Mouse (Mus musculus): ENCODE data around the gene Grcc10. TPM values are rescaled to one million over a fixed set of nuclear protein-coding genes. Genes with fewer than 3 reads are reported as not detected.

The Grcc10 gene
- polyA plus RNA-seq, 1 experiment from 2014 or later: 80.2 TPM

- Histone ChIP-seq H3K36me3 (peaks cover 69% of the 10 kb centered on the region), H3K27ac (no peak overlapping the region), H3K9me3 (replicated peaks) (no peaks in the 10 kb centered on the region), H3K4me3 (replicated peaks) (no peak overlapping the region), H3K9ac (0 out of 2 replicates have a peak overlapping the region, but pooled peaks have one; percentile 11), H3K4me1 (replicated peaks) (peaks cover 42% of the 10 kb centered on the region), H3K4me2 (no peak overlapping the region), H3K27me3 (no peaks in the 10 kb centered on the region)
- DNase-seq: no peak
- WGBS (ENCODE audit: insufficient replicate concordance): 84% methylated on average over 10 of the region's 10 CpGs
- ATAC-seq (ENCODE audit: low read depth): no peak
These were observed 32.8 kb downstream of the Grcc10 start for GRCm38 (mm10) chr6:124708289-124708889.

GRCm38 (mm10) chr6:124706061-124706627 lies 35.0 kb downstream of the Grcc10 start:
- no peaks in the 10 kb centered on the region for H3K9me3 ChIP-seq (replicated peaks)
- no peak for ATAC-seq (ENCODE audit: low read depth)
- no peak overlapping the region for H3K27ac ChIP-seq
- H3K4me2 ChIP-seq: no peak overlapping the region
- H3K27me3 ChIP-seq: no peaks in the 10 kb centered on the region
- DNase-seq: no peak
- H3K4me3 ChIP-seq (replicated peaks): no peak overlapping the region
- peaks cover 31% of the 10 kb centered on the region for H3K4me1 ChIP-seq (replicated peaks)
- H3K9ac ChIP-seq: no peak overlapping the region
- WGBS (ENCODE audit: insufficient replicate concordance): 79% methylated on average over 5 of the region's 5 CpGs
- peaks cover 89% of the 10 kb centered on the region for H3K36me3 ChIP-seq

GRCm38 (mm10) chr6:124704417-124704816 lies 36.8 kb downstream of the Grcc10 start:
- WGBS (ENCODE audit: insufficient replicate concordance): 88% methylated on average over 2 of the region's 2 CpGs
- no peak overlapping the region for H3K4me2 ChIP-seq
- H3K27ac ChIP-seq: no peak overlapping the region
- no peaks in the 10 kb centered on the region for H3K9me3 ChIP-seq (replicated peaks)
- H3K9ac ChIP-seq: no peak overlapping the region
- H3K4me3 ChIP-seq (replicated peaks): no peak overlapping the region
- ATAC-seq (ENCODE audit: low read depth) (no peak), DNase-seq (no peak)
- peaks cover 99% of the 10 kb centered on the region for H3K36me3 ChIP-seq
- peaks cover 27% of the 10 kb centered on the region for H3K4me1 ChIP-seq (replicated peaks)
- no peaks in the 10 kb centered on the region for H3K27me3 ChIP-seq

GRCm38 (mm10) chr6:124703789-124704188 lies 37.4 kb downstream of the Grcc10 start:
- no peak for ATAC-seq (ENCODE audit: low read depth)
- Histone ChIP-seq H3K9me3 (replicated peaks) (no peaks in the 10 kb centered on the region), H3K4me2 (no peak overlapping the region), H3K4me1 (replicated peaks) (peaks cover 27% of the 10 kb centered on the region), H3K9ac (no peak overlapping the region), H3K4me3 (replicated peaks) (no peak overlapping the region), H3K27ac (no peak overlapping the region), H3K27me3 (no peaks in the 10 kb centered on the region), H3K36me3 (peaks cover 99% of the 10 kb centered on the region)
- WGBS (ENCODE audit: insufficient replicate concordance): 50% methylated on average over 7 of the region's 7 CpGs
- no peak for DNase-seq

- H3K9ac ChIP-seq: no peak overlapping the region
- WGBS (ENCODE audit: insufficient replicate concordance): 54% methylated on average over 3 of the region's 3 CpGs
- H3K4me1 ChIP-seq (replicated peaks): peaks cover 23% of the 10 kb centered on the region
- no peak overlapping the region for H3K4me3 ChIP-seq (replicated peaks)
- no peak overlapping the region for H3K27ac ChIP-seq
- ATAC-seq (ENCODE audit: low read depth) (peak; percentile 67), DNase-seq (peak; percentile 56)
- H3K4me2 ChIP-seq: no peak overlapping the region
- H3K9me3 ChIP-seq (replicated peaks): no peaks in the 10 kb centered on the region
- peaks cover 99% of the 10 kb centered on the region for H3K36me3 ChIP-seq
- no peaks in the 10 kb centered on the region for H3K27me3 ChIP-seq
These were observed 38.4 kb downstream of the Grcc10 start for GRCm38 (mm10) chr6:124702784-124703103.

GRCm38 (mm10) chr6:124702102-124702783 lies 38.9 kb downstream of the Grcc10 start:
- no peak for DNase-seq
- Histone ChIP-seq H3K27me3 (no peaks in the 10 kb centered on the region), H3K9ac (no peak overlapping the region), H3K9me3 (replicated peaks) (no peaks in the 10 kb centered on the region), H3K27ac (no peak overlapping the region), H3K4me3 (replicated peaks) (no peak overlapping the region), H3K4me2 (no peak overlapping the region), H3K4me1 (replicated peaks) (peaks cover 23% of the 10 kb centered on the region), H3K36me3 (peaks cover 97% of the 10 kb centered on the region)
- WGBS (ENCODE audit: insufficient replicate concordance): 79% methylated on average over 17 of the region's 17 CpGs
- 0 out of 2 replicates have a peak, but pooled peaks have one; percentile 4 for ATAC-seq (ENCODE audit: low read depth)

GRCm38 (mm10) chr6:124701338-124701737 lies 39.8 kb downstream of the Grcc10 start:
- no peaks in the 10 kb centered on the region for H3K27me3 ChIP-seq
- H3K27ac ChIP-seq: no peak overlapping the region
- H3K4me1 ChIP-seq (replicated peaks): peaks cover 23% of the 10 kb centered on the region
- ATAC-seq (ENCODE audit: low read depth): no peak
- H3K9ac ChIP-seq: no peak overlapping the region
- peaks cover 92% of the 10 kb centered on the region for H3K36me3 ChIP-seq
- H3K9me3 ChIP-seq (replicated peaks): no peaks in the 10 kb centered on the region
- 84% methylated on average over 8 of the region's 8 CpGs for WGBS (ENCODE audit: insufficient replicate concordance)
- no peak for DNase-seq
- no peak overlapping the region for H3K4me2 ChIP-seq
- no peak overlapping the region for H3K4me3 ChIP-seq (replicated peaks)

- Histone ChIP-seq H3K36me3 (peaks cover 88% of the 10 kb centered on the region), H3K9me3 (replicated peaks) (no peaks in the 10 kb centered on the region), H3K4me1 (replicated peaks) (peaks cover 23% of the 10 kb centered on the region), H3K4me3 (replicated peaks) (no peak overlapping the region), H3K27ac (peak overlapping the region; percentile 43; the same call in 1 of the 2 replicates), H3K9ac (no peak overlapping the region), H3K27me3 (no peaks in the 10 kb centered on the region), H3K4me2 (no peak overlapping the region)
- ATAC-seq (ENCODE audit: low read depth) (peak; percentile 26; the same call in 1 of the 2 replicates), DNase-seq (no peak)
- 70% methylated on average over 11 of the region's 11 CpGs for WGBS (ENCODE audit: insufficient replicate concordance)
These were observed 41.1 kb downstream of the Grcc10 start for GRCm38 (mm10) chr6:124699962-124700610.

- ATAC-seq (ENCODE audit: low read depth): no peak
- Histone ChIP-seq H3K9me3 (replicated peaks) (no peaks in the 10 kb centered on the region), H3K27me3 (no peaks in the 10 kb centered on the region), H3K4me1 (replicated peaks) (peaks cover 29% of the 10 kb centered on the region), H3K27ac (no peak overlapping the region), H3K9ac (no peak overlapping the region), H3K4me3 (replicated peaks) (no peak overlapping the region), H3K4me2 (no peak overlapping the region), H3K36me3 (peaks cover 81% of the 10 kb centered on the region)
- WGBS (ENCODE audit: insufficient replicate concordance): 88% methylated on average over 4 of the region's 4 CpGs
- DNase-seq: no peak
These were observed 41.8 kb downstream of the Grcc10 start for GRCm38 (mm10) chr6:124699366-124699765.

- H3K27ac ChIP-seq: no peak overlapping the region
- no peak for DNase-seq
- 81% methylated on average over 6 of the region's 6 CpGs for WGBS (ENCODE audit: insufficient replicate concordance)
These were observed 42.4 kb downstream of the Grcc10 start for GRCm38 (mm10) chr6:124698751-124699150.

GRCm38 (mm10) chr6:124696441-124697150 lies 44.6 kb downstream of the Grcc10 start:
- no peak overlapping the region for H3K9ac ChIP-seq
- H3K4me2 ChIP-seq: no peak overlapping the region
- no peak overlapping the region for H3K27ac ChIP-seq
- H3K36me3 ChIP-seq: peaks cover 59% of the 10 kb centered on the region
- H3K27me3 ChIP-seq: no peaks in the 10 kb centered on the region
- DNase-seq: no peak
- no peak for ATAC-seq (ENCODE audit: low read depth)
- H3K4me3 ChIP-seq (replicated peaks): no peak overlapping the region
- 88% methylated on average over 7 of the region's 7 CpGs for WGBS (ENCODE audit: insufficient replicate concordance)
- no peaks in the 10 kb centered on the region for H3K9me3 ChIP-seq (replicated peaks)
- peaks cover 53% of the 10 kb centered on the region for H3K4me1 ChIP-seq (replicated peaks)

More at GRCm38 (mm10) chr6:124698751-124699150, 42.4 kb downstream of the Grcc10 start:
- H3K36me3 ChIP-seq: peaks cover 77% of the 10 kb centered on the region
- H3K4me3 ChIP-seq (replicated peaks): no peak overlapping the region
- H3K4me1 ChIP-seq (replicated peaks): peaks cover 35% of the 10 kb centered on the region
- H3K9me3 ChIP-seq (replicated peaks): no peaks in the 10 kb centered on the region
- H3K9ac ChIP-seq: no peak overlapping the region
- no peak overlapping the region for H3K4me2 ChIP-seq
- H3K27me3 ChIP-seq: no peaks in the 10 kb centered on the region
- no peak for ATAC-seq (ENCODE audit: low read depth)

Data from liver, embryonic 13.5 days (tissue).